Mouse (Mus musculus): ENCODE data around the gene Vasp.

- no peak for TF ChIP-seq GATA1 (IDR thresholded peaks at IDR 0.05; ENCODE audit: low read length)
- no peak for TF ChIP-seq TAL1 (IDR thresholded peaks at IDR 0.05; ENCODE audit: low read length)
Measured at GRCm38 (mm10) chr7:19238344-19238743, 33.3 kb downstream of the Vasp start.

All from erythroblast, embryonic 14.5 days (primary cell).